Mouse (Mus musculus): ENCODE measurements around the gene Rpl37a.

The Rpl37a gene

GRCm38 (mm10) chr1:72738946-72739680, 28.0 kb downstream of the Rpl37a start:
- no peak for DNase-seq (ENCODE audit: low spot score)

GRCm38 (mm10) chr1:72739681-72740063, 28.6 kb downstream of the Rpl37a start:
- no peak for DNase-seq (ENCODE audit: low spot score)

- DNase-seq (ENCODE audit: low spot score): no peak
Measured at GRCm38 (mm10) chr1:72741406-72741805, 30.3 kb downstream of the Rpl37a start.

- DNase-seq (ENCODE audit: low spot score): no peak
Measured at GRCm38 (mm10) chr1:72744816-72745506, 33.9 kb downstream of the Rpl37a start.

- DNase-seq (ENCODE audit: low spot score): no peak
Measured at GRCm38 (mm10) chr1:72746382-72746781, 35.3 kb downstream of the Rpl37a start.

GRCm38 (mm10) chr1:72751371-72751781, 40.3 kb downstream of the Rpl37a start:
- DNase-seq (ENCODE audit: low spot score): no peak

GRCm38 (mm10) chr1:72753211-72753610, 42.1 kb downstream of the Rpl37a start:
- no peak for DNase-seq (ENCODE audit: low spot score)

GRCm38 (mm10) chr1:72755227-72755626, 44.1 kb downstream of the Rpl37a start:
- no peak for DNase-seq (ENCODE audit: low spot score)

GRCm38 (mm10) chr1:72755801-72756200, 44.7 kb downstream of the Rpl37a start:
- no peak for DNase-seq (ENCODE audit: low spot score)

GRCm38 (mm10) chr1:72759758-72760157, 48.7 kb downstream of the Rpl37a start:
- no peak for DNase-seq (ENCODE audit: low spot score)

Data from spleen, adult 12 weeks (tissue).